Mouse (Mus musculus) retina, embryonic 14.5 days (tissue): ENCODE results near the gene Eif4e2.
A peak's percentile ranks its signal among the peaks of the same experiment; 100 is the strongest.

Experiments used
- DNase-seq: peaks from one replicate; pipeline ENCODE4 v3.0.0-alpha.2; 2015; ENCODE audit warnings: low spot score

The Eif4e2 gene

DNA sequence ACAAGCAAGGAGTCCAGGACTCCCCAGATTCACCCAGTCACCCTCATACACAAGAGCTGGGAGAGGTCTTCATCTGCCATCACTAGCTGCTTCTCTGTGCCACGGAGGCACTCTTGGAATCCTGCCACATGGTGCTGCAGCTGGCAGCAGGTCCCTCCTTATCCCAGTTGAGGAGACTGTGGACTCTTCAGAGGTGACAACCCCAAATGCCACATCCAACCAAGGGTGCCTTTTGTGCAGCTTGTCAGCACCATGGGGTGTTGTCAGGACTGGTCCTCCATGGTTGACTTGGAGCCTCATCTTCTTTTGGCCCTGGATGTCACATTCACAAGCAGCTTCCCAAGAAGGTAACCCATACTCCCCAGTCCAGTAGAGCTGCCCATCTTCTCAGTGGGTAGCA, 11.9 kb upstream of the Eif4e2 start:
- DNase-seq: no peak

DNA sequence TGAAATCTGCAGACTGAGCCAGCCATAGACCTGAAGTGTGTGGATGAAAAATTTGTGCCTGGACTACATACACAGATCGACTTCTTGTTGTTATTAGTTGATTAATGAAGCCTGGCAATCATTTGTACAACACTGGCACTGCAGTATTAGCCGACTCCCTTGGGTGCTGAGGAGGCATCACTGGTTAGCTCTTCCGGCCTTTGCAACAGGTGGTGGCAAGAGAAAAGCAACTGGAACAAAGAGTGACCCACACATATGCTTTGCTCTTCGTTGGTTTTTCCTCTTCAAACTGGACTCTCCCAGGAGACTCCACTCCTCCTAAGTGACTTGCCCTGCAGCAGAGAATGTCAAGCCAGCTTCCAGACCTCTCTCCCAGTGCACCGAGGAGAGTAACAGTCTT, 9.9 kb upstream of the Eif4e2 start:
- DNase-seq: no peak

DNA sequence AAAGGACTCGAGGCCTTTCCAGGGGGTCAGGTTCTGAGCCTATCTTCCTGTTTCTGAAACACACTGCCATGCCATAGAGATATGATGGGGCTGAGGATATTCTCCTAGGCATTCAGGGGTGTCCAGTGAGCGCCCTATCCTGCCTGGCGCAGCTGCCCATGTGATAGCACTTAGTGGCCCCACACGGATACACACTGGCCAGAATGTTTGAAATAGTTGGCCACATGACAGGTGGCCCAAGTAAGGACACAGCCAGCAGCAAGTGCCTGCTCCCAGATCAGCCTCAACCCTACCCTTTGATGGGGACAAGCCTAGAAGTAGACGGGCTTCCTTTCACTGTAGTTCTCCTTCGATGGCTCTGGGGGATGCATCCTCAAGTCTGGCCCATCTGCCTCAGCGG, 9.2 kb upstream of the Eif4e2 start, which contains the start of gene Chrng:
TSS of gene Chrng (plus strand) at position 193 of the 400 bp plus-strand sequence.
- no peak for DNase-seq

DNA sequence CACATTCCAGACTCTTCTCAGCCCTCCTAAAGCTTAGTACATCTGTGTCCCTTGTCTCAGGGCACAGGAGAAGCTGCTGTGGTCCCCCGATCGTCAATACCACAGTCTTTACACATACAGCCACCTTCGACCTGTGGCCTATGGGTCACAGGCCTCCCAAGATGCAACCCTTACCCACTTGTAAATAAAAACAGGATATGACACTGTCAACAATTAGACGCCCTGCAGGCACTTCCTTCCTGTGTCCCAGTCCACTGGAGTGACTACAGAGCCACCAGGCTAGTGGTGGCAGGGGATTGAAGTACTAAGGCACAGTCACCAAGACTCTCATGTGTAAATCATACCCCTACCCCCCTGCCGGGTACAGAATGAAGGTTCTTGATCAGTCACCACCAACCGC, 8.7 kb upstream of the Eif4e2 start:
- no peak for DNase-seq

DNA sequence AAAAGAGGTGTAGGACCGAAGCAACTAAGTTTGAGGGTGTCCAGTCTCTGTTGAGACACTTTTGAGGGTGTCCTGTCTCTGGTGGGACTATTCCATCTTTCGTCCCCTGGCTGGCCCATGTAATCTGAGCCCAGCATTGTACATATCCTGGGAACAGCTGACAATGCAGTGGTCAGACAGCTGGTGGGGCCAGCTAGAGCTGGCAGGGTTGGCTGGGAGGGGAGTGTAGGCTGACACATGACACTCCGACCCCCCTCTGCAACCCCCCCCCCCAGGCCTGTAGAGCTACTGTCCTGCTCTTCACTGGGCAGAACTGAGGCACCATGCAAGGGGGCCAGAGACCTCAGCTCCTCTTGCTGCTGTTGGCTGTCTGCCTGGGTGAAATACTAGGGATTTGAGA, 8.2 kb upstream of the Eif4e2 start:
- no peak for DNase-seq

DNA sequence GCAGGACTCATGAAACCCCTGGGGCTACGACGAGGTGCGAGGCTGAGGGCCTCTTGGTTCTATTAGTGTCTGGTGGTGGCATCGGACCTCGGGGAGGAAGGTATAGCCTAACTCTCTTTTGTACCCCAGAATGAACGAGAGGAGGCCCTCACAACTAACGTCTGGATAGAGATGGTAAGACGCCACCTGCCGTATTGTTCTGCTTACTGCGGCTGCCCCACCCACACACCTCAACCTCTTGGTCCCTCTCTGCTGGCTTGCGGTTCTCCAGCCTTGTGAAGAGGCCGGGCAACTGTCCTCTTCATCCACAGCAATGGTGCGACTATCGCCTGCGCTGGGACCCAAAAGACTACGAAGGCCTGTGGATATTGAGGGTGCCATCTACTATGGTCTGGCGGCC, 7.4 kb upstream of the Eif4e2 start:
- peak; percentile 40 for DNase-seq

DNA sequence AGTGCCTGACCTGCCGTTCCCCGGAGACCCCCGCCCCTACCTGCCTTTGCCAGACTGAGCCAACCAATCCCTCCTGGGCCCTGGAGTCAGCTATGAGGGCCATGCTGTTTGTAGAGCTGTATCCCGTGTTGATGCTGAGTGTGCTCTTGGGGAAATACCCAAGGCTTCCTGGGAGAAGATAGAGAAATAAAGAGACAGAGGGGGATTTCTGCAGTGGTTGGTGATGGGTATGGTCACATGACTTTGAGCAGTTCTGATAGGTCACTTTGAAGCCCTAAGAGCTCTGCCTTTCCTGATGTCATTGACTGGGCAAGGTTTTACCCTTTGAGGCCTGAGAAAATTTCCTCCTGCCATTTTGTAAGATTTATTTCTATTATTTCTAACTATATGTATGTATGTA, 2.3 kb upstream of the Eif4e2 start:
- no peak for DNase-seq

DNA sequence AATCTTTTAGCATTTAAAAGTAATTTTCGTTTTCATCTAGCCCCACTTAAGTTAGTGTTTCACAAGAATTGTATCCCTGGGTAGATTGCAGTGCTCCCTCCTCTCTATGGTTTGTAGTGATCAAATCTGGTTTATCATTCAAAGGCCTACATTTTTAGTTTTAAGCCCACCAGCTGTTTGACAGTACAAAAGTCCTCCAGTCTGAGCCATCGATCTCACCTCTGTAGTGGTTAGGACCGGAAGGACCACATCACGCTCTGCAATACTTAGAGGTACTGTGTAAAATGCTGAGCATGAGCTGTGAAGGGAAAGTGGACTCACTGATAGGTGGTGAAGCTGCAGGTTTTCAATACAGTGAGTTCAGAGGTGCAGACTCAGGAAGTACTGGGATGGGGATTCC, 1.0 kb downstream of the Eif4e2 start:
- DNase-seq: peak; percentile 22

DNA sequence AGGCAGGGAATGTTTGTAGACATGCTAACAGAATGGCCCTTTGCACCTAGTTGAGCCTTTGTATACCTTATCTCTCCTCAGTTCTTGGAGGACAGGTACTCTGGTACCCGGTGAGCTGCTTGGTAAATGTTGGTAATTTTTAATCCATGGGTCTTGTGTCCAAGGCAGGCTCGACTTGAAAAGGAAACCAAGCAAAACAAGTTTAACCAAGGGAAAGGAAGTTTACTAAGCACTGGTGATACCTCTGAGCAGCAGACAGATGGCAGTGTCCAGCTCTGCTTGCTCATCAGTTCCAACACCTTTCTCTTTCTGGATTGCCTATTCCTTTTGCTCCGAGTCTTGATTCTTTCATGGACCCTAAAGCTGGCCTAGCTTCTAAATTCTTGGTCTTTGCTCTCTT, 4.2 kb downstream of the Eif4e2 start:
- DNase-seq: peak; percentile 25

DNA sequence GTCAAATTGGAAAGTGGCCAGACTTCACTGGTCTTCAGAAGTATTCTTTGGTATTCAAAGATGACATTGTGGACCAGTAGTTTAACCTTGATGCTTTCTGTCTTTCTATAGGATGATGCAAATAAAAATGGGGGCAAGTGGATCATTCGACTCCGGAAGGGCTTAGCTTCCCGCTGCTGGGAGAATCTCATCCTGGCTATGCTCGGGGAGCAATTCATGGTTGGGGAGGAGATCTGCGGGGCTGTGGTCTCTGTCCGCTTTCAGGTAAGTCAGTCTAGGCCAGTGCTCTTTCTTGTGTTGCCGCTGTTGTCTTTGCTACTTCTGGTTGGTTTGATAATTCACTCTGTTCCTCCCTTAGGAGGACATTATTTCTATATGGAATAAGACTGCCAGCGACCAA, 12.0 kb downstream of the Eif4e2 start:
- DNase-seq: no peak

DNA sequence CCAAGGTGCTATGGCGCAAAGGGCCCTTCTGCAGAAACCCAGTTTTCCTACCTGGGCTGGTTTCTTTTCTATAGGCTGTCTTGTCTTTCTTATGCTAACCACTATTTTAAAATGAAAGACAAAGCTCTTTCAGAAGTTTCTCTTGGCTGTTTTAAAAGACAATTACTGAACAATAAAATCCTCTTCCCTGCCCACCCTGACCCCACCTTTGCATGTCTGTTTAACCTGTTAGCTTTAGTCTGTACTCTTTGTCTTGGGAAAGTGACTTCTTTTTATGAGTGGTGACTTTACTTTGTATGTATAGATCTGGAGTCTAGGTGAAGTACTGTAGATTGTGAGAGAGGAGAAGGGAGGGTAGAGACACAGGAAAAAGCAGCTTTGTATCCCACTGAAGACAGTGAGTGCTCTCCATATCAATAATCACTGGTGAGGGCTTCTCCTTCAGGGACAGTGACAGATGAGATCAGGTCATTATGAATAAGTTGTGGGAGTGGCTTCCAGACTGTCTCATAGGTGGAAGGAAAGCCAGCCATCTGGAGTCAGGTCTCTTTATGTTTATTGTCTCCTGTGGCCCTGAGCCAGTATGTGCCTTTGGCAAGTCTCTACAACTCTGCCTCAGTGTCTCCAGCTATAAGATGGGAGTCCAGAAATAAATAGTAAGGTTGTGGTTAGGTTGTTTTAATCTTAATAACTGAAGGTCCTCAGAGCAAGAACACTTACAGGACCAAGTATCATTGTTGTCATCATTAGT, 12.9 kb downstream of the Eif4e2 start:
- DNase-seq: no peak

DNA sequence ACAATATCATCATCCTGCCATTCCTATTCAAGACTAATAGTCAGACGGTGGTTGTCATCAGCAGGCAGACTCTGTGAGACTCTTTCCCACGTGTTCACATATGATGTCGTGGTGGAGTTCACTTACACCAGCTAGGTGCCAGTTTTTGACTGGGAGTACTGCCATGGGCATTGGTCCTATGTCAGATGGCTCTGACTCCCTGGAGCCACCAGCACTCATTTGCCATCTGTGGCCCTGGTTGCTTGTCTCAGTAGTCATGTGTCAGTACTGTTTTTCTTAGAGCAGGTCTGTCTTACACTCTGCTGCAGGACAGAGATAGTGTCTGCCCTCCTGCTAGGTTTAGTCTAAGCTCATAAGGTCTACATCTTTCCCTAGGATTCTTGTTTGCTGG, 13.4 kb downstream of the Eif4e2 start:
- no peak for DNase-seq

DNA sequence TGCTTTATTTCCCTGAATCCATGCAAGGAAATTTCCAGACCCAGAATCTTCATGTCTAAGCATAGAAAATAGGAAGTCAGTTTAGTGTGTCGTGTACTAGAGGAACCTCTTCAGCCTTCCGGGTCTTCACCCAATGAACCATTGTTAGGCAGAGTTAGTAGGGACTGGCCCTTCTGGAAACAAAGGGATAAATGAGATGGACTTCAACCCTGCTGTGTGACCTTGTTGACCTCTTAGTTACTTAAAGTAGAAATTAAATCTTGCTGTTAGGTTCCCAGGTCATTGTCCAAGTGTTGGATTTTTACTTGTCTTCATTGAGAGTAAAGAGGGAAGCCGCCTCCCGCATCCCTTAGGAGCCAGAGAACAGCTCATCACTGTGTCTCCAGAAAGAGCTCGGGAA, 16.9 kb downstream of the Eif4e2 start:
- DNase-seq: no peak

DNA sequence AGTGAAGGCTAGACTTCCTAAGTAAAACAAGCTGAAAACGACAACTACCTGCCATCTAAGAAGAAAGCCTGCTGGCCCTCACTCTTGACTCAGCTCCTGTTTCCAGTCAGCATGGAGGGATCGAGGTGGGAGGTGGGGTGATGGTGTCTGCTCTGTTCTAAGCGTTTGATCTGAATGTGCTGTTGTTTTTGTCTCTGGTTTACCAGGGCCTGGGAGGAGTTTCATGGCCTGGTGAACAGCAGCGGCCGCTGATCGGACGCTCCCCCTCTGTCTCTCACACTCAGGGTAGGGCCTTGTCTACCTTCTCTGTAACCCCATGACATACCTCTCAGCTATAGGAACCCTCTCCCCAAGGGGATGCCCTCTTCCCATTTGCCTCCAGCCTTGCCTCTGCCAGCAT, 18.5 kb downstream of the Eif4e2 start:
- no peak for DNase-seq

DNA sequence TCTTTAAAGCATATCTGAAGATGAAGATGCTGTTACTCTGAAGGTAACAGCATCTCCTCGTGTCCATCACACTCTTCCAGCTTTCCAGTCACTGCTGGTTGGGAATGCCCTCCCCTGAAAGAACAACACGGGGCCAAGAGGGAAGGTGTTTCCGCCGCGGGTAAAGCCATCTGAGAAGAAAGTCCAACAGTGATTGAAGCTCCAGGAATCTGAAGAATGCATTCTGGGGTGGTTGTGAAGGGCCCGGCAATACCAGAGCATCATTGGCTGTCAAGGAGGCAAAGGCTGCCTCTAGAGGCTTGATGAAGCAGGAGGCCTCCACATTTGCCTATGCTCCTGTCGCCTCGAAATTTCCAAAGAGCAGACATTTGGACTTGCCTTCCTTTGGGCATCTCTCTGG, 25.3 kb downstream of the Eif4e2 start:
- no peak for DNase-seq

DNA sequence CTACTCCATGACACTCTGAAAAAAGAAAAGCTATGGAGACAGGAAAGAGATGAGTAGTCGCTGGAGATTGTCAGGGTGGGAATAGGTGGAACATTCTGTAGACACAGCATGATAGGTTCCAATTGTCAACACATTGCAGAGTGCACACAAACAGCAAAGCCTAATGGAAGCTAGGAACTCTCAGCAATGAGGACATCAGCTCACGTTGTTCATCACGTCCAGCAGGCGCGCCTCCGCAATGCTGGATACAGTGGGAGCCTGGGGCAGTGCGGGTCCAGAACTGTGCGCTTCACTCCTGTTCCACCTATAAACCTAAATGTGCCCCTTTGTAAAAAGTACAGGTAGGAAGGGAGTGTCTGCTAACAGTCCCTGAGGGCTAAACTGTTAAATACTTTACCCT, 29.3 kb downstream of the Eif4e2 start:
- no peak for DNase-seq

DNA sequence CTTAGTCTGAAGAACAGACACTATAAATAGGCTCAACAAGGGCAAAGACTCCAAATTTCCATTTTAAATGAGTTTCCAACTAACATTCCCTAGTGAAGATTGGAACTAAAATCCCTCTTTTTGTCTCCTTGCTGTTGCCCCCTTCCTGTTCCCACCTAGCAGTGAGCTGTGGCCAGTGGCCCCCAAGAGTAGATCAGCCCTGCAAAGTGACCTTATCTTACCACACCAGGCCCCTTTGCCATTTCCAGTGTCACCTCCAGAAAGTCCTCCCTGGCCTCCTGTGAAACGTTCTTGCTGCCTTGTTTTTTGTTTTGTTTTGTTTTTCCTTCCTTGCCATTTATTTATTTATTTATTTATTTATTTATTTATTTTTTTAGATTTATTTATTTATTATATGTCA, 31.7 kb downstream of the Eif4e2 start:
- no peak for DNase-seq

DNA sequence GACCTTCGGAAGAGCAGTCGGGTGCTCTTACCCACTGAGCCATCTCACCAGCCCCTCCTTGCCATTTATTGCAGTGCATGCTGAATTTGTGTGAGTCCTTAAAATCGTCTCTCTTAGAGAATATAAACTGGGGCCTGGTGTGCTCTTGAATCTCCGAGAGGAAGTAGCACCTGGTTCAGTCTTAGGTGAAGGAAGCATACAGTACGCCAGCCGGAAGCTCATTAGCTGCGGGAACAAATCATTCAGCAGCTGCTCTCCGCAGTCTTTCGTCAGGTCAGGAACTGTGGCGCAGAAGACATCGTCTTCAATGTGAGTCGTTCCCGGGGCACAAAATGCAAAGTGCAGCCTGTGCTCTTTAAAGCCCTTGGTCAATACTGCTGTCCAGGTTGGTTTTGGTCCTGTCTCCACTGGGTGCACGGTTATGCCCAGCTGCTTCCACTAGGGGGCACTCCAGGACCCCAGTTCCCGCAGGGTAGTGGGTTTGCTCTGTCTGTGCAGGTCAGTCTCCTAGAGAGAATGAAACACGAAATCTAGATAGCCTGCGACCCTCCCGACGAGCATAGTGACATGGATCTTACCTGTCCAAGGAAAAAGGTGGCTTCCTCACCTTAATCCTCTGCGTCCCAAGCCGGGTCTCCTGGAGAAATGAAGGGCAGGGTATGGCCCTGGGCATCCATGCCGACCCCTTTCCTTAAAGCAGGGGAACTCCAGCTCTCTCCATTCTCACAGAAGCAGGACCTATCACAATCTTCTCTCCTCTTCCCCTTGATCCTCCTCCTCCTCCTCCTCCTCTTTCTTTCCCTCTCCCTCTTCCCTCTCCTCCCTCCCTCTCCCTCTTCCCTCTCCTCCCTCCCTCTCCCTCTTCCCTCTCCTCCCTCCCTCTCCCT, 32.5 kb downstream of the Eif4e2 start:
- peak; percentile 89 for DNase-seq

DNA sequence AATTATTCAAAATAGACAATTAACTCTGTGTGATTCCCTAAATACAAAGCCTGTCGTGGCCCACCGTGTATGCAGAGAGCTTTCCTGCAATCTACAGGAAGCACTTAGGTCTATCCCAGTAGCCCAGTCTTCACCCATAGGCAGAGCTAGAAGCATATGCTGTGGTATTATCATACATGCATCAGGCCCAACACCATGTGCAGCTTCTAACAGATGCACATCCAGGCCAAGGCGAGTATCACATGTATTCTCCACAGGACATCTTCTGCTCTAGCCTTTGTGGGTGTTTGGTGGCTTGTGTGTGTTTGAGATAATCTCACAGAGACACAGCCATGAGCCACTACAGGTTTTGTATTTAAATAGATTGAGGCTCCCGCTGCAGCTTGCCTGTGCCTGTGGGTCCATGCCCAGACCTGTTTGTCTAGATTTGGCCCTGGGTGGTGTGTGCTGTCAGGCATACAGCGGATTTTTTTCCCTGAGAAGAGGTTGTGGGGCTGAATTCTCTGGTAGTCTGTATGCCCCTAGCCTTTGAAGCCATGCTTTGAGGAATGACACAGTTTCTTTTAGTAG, 38.4 kb downstream of the Eif4e2 start:
- no peak for DNase-seq

DNA sequence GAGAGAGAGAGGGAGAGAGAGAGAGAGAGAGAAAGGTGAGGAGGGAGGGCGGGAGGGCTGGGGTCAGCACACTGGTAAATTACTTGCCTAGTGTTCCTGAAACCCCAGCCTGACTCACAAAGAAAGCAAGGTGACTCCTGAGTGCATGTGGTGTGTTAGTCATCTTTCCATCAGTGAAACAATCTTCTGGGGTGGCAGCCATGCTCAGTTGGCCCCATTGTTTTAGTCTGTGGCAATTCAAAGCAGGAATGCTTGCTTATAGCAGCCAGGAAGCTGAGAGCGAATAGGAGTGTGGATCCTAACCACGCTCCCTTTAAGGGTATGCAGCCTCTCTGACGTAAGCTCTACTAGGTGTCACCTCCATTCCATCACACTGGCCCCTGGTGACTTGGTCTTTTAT, 41.5 kb downstream of the Eif4e2 start:
- DNase-seq: no peak

DNA sequence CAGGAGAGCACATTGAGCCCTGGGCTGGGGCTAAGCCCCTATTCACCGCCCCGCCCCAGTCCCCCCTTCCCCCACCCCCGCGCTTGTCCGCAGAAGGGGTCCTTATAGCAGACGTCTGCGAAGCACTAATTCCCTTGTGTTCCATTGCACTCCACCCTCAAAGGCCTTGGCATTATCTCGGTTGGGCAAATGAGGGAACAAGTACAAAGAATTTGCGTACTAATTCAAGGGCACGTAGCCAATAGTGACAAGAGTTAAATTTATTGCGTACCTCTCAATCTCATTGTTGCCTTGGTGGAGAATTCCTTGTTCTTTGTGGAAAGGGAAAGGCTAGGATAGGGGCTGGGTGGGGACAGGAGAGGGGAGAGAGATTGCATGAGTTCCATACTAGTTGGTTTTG, 44.0 kb downstream of the Eif4e2 start:
- no peak for DNase-seq

DNA sequence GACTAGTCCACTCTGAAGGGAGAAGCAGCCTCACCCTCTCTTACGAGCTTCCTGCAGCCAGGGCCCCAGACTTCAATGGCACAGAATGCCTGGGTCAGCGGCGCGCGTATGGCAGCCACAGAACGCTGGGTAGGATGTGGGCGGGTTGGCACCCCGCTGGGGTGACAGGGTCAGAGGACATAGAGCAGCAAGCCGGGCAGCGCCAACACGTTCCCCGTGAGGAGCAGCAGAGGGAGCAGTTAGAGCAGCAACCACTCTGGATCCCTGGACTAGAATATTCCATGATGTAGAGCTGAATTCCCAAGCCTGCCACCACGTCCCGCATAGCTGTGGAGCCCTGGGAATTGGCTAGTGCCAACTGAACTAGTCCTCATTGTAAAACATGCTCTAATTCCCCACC, 44.8 kb downstream of the Eif4e2 start:
- no peak for DNase-seq

DNA sequence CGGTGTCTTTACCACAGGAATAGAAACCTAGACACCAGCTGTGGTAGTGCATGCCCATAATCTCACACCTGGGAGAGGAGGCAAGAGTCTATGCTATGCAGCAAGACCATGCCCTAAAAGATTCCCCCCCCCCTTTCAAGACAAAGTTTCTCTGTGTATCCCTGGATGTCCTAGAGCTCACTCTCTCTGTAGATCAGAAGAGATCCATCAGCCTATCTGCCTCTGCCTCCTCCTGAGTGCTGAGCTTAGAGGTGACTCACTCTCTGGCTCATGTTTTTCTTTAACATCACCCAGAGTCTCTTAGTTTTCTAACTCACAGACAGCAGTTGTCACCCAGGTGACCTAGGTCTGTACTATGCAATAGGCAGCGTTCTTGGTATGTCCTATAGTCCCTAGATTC, 45.6 kb downstream of the Eif4e2 start:
- no peak for DNase-seq
